Mouse (Mus musculus) intestine, embryonic 16.5 days (tissue): ENCODE results near the gene Tsfm. TPM values are rescaled to one million over a fixed set of nuclear protein-coding genes. Genes with fewer than 3 reads are reported as not detected.

Source experiments
- ATAC-seq: fragments of 200-750 bp; cut with Nextera tagmentation; 2 replicates; pipeline ENCODE4 v1.8.0; 2017; ENCODE audit warnings: moderate TSS enrichment, moderate library complexity
- H3K27ac ChIP-seq: fragments of 300-500 bp; sonication (generic); 2 replicates; pipeline ENCODE4 v1.5.1; 2014; ENCODE audit warnings: mild to moderate bottlenecking, low read length
- H3K27me3 ChIP-seq: fragments of 300-500 bp; sonication (generic); replicated peaks from 2 replicates; pipeline ENCODE4 v1.6.1; 2014; ENCODE audit warnings: low read length, control low read depth, mixed read lengths; ENCODE audit not compliant: control insufficient read depth, insufficient read depth
- H3K36me3 ChIP-seq: fragments of 300-500 bp; sonication (generic); 2 replicates; pipeline ENCODE4 v1.6.1; 2014; ENCODE audit warnings: low read length, control low read depth; ENCODE audit not compliant: control insufficient read depth, insufficient read depth
- H3K4me1 ChIP-seq: fragments of 300-500 bp; sonication (generic); 2 replicates; pipeline ENCODE4 v1.6.1; 2014; ENCODE audit warnings: low read length, control low read depth, mixed read lengths; ENCODE audit not compliant: control insufficient read depth, insufficient read depth
- H3K4me2 ChIP-seq: fragments of 300-500 bp; sonication (generic); 2 replicates; pipeline ENCODE4 v1.6.1; 2014; ENCODE audit warnings: low read depth, low read length, control low read depth
- H3K4me3 ChIP-seq: fragments of 300-500 bp; sonication (generic); 2 replicates; pipeline ENCODE4 v1.5.1; 2014; ENCODE audit warnings: mild to moderate bottlenecking, low read length
- H3K9ac ChIP-seq: fragments of 300-500 bp; sonication (generic); 2 replicates; pipeline ENCODE4 v1.6.1; 2014; ENCODE audit warnings: low read depth, low read length
- H3K9me3 ChIP-seq: fragments of 300-500 bp; sonication (generic); 2 replicates; pipeline ENCODE4 v1.6.1; 2016; ENCODE audit warnings: low read length, control low read depth; ENCODE audit not compliant: control insufficient read depth
- WGBS: fragments of 180-500 bp; shearing (Covaris S2); extraction: QIAGEN DNeasy Blood & Tissue Kit; methylation state at CpG from one replicate; pipeline ENCODE4 v1.1.7; 2014; 5-methylcytosine and 5-hydroxymethylcytosine counted together
- polyA plus RNA-seq: library from polyadenylated mRNA; unstranded; fragments of >200 nt; fragmentation: Nextera tagmentation; extraction: Ambion mirVana; gene quantifications from 2 replicates; pipeline ENCODE4 v1.2.1, GENCODE M21; 2015

Gene Tsfm
- polyA plus RNA-seq, 1 experiment from 2014 or later: 100 TPM

- H3K4me1 ChIP-seq: peaks cover 55% of the 10 kb centered on the region
Measured at GRCm38 (mm10) chr10:126979121-126979635, 51.5 kb downstream of the Tsfm start.

GRCm38 (mm10) chr10:126978277-126978994 lies 52.2 kb downstream of the Tsfm start, which contains the start of gene Ctdsp2:
Gene Ctdsp2 (plus strand): TSS chr10:126978717.
- peak; percentile 88 for ATAC-seq
- under 1% methylated on average over 54 of the region's 56 CpGs for WGBS
- Histone ChIP-seq H3K27ac (peak within 1 kb of the TSS; percentile 100), H3K4me1 (peaks cover 49% of the 10 kb centered on the region), H3K4me3 (peak within 1 kb of the TSS; percentile 93), H3K36me3 (no peaks in the 10 kb centered on the region), H3K27me3 (no peaks in the 10 kb centered on the region), H3K4me2 (peak within 1 kb of the TSS; percentile 94), H3K9ac (peak within 1 kb of the TSS; percentile 97), H3K9me3 (no peaks in the 10 kb centered on the region)

More at GRCm38 (mm10) chr10:126979121-126979635, 51.5 kb downstream of the Tsfm start:
- WGBS: under 1% methylated on average over 40 of the region's 62 CpGs
- peak overlapping the region; percentile 93 for H3K4me3 ChIP-seq
- H3K9me3 ChIP-seq: no peaks in the 10 kb centered on the region
- H3K36me3 ChIP-seq: no peaks in the 10 kb centered on the region
- ATAC-seq: peak; percentile 15
- peak overlapping the region; percentile 100 for H3K27ac ChIP-seq
- H3K27me3 ChIP-seq: no peaks in the 10 kb centered on the region
- peak overlapping the region; percentile 94 for H3K4me2 ChIP-seq
- H3K9ac ChIP-seq: peak overlapping the region; percentile 97

GRCm38 (mm10) chr10:126977076-126977475 lies 53.6 kb downstream of the Tsfm start:
- Histone ChIP-seq H3K36me3 (no peaks in the 10 kb centered on the region), H3K9me3 (no peaks in the 10 kb centered on the region), H3K27me3 (no peaks in the 10 kb centered on the region), H3K9ac (no peak overlapping the region), H3K4me1 (peaks cover 49% of the 10 kb centered on the region), H3K4me2 (no peak overlapping the region), H3K4me3 (no peak overlapping the region), H3K27ac (no peak overlapping the region)
- ATAC-seq: no peak
- 40% methylated on average over 4 of the region's 4 CpGs for WGBS

GRCm38 (mm10) chr10:126975706-126976105 lies 54.9 kb downstream of the Tsfm start:
- Histone ChIP-seq H3K27ac (peak overlapping the region; percentile 45; the same call in 1 of the 2 replicates), H3K9me3 (no peaks in the 10 kb centered on the region), H3K27me3 (no peaks in the 10 kb centered on the region), H3K4me1 (peaks cover 48% of the 10 kb centered on the region), H3K36me3 (no peaks in the 10 kb centered on the region), H3K4me3 (no peak overlapping the region), H3K9ac (no peak overlapping the region), H3K4me2 (no peak overlapping the region)
- WGBS: 73% methylated on average over 6 of the region's 6 CpGs
- no peak for ATAC-seq

GRCm38 (mm10) chr10:126972988-126973387 lies 57.7 kb downstream of the Tsfm start:
- H3K4me1 ChIP-seq: peaks cover 50% of the 10 kb centered on the region
- no peak overlapping the region for H3K4me3 ChIP-seq
- no peaks in the 10 kb centered on the region for H3K36me3 ChIP-seq
- peak overlapping the region; percentile 71 for H3K27ac ChIP-seq
- ATAC-seq: peak; percentile 54
- WGBS: 20% methylated on average over 7 of the region's 7 CpGs
- 0 out of 2 replicates have a peak overlapping the region, but pooled peaks have one; percentile 51 for H3K9ac ChIP-seq
- no peak overlapping the region for H3K4me2 ChIP-seq
- H3K9me3 ChIP-seq: no peaks in the 10 kb centered on the region
- no peaks in the 10 kb centered on the region for H3K27me3 ChIP-seq

GRCm38 (mm10) chr10:126972051-126972725 lies 58.5 kb downstream of the Tsfm start:
- H3K9me3 ChIP-seq: no peaks in the 10 kb centered on the region
- H3K27ac ChIP-seq: peak overlapping the region; percentile 71
- ATAC-seq: peak; percentile 85
- peak overlapping the region; percentile 51 for H3K9ac ChIP-seq
- no peaks in the 10 kb centered on the region for H3K27me3 ChIP-seq
- 10% methylated on average over 13 of the region's 13 CpGs for WGBS
- no peaks in the 10 kb centered on the region for H3K36me3 ChIP-seq
- H3K4me2 ChIP-seq: peak overlapping the region; percentile 43
- no peak overlapping the region; the same call in 1 of the 2 replicates for H3K4me3 ChIP-seq
- H3K4me1 ChIP-seq: peaks cover 44% of the 10 kb centered on the region

GRCm38 (mm10) chr10:126971363-126972050 lies 59.1 kb downstream of the Tsfm start:
- ATAC-seq: peak; percentile 22; the same call in 1 of the 2 replicates
- no peaks in the 10 kb centered on the region for H3K9me3 ChIP-seq
- H3K4me3 ChIP-seq: no peak overlapping the region; the same call in 1 of the 2 replicates
- H3K4me1 ChIP-seq: peaks cover 38% of the 10 kb centered on the region
- H3K27me3 ChIP-seq: no peaks in the 10 kb centered on the region
- no peaks in the 10 kb centered on the region for H3K36me3 ChIP-seq
- H3K4me2 ChIP-seq: peak overlapping the region; percentile 43
- peak overlapping the region; percentile 71 for H3K27ac ChIP-seq
- WGBS: 14% methylated on average over 12 of the region's 12 CpGs
- peak overlapping the region; percentile 51; the same call in 1 of the 2 replicates for H3K9ac ChIP-seq

- no peak for ATAC-seq
- peak overlapping the region; percentile 87; the same call in 1 of the 2 replicates for H3K27ac ChIP-seq
- no peaks in the 10 kb centered on the region for H3K27me3 ChIP-seq
- H3K4me1 ChIP-seq: peaks cover 31% of the 10 kb centered on the region
- no peak overlapping the region for H3K4me2 ChIP-seq
- 87% methylated on average over 8 of the region's 8 CpGs for WGBS
- H3K9ac ChIP-seq: no peak overlapping the region
- no peaks in the 10 kb centered on the region for H3K36me3 ChIP-seq
- H3K4me3 ChIP-seq: no peak overlapping the region
- H3K9me3 ChIP-seq: no peaks in the 10 kb centered on the region
Measured at GRCm38 (mm10) chr10:126963821-126964220, 66.8 kb downstream of the Tsfm start.

GRCm38 (mm10) chr10:126962966-126963330 lies 67.7 kb downstream of the Tsfm start:
- H3K4me2 ChIP-seq: peak overlapping the region; percentile 40
- no peak overlapping the region for H3K4me3 ChIP-seq
- no peaks in the 10 kb centered on the region for H3K27me3 ChIP-seq
- peak overlapping the region; percentile 87 for H3K27ac ChIP-seq
- no peaks in the 10 kb centered on the region for H3K9me3 ChIP-seq
- ATAC-seq: peak; percentile 10; the same call in 1 of the 2 replicates
- H3K4me1 ChIP-seq: peaks cover 31% of the 10 kb centered on the region
- H3K36me3 ChIP-seq: no peaks in the 10 kb centered on the region
- peak overlapping the region; percentile 52; the same call in 1 of the 2 replicates for H3K9ac ChIP-seq
- WGBS: 27% methylated on average over 6 of the region's 6 CpGs
